Mouse (Mus musculus) ES-Bruce4 (cell line): ENCODE measurements around the gene Trem1.

Experiments used
- CTCF ChIP-seq: IDR thresholded peaks from one replicate; pipeline ENCODE4 v1.8.1; 2011; ENCODE audit warnings: low read depth, low read length
- EP300 ChIP-seq: IDR thresholded peaks from 2 replicates; pipeline ENCODE4 v1.6.1; 2011; ENCODE audit warnings: low read depth, low read length; ENCODE audit not compliant: insufficient read depth
- POLR2A ChIP-seq: IDR thresholded peaks from one replicate; pipeline ENCODE4 v1.8.1; 2011; ENCODE audit warnings: low read length; ENCODE audit not compliant: insufficient read depth

- TF ChIP-seq CTCF, result no peak
- TF ChIP-seq POLR2A, result no peak
- no peak for TF ChIP-seq EP300
Measured at GRCm38 (mm10) chr17:48293500-48294194, 61.1 kb downstream of the Trem1 start.
